Mouse (Mus musculus) CD4-positive helper T cell, adult 2 months (primary cell): ENCODE measurements around the gene Wdr61.

Source experiments
- DNase-seq: peaks from one replicate; pipeline ENCODE4 v3.0.0-alpha.2; 2012; ENCODE audit warnings: low read depth, missing footprints, low spot score

Wdr61 gene

DNA sequence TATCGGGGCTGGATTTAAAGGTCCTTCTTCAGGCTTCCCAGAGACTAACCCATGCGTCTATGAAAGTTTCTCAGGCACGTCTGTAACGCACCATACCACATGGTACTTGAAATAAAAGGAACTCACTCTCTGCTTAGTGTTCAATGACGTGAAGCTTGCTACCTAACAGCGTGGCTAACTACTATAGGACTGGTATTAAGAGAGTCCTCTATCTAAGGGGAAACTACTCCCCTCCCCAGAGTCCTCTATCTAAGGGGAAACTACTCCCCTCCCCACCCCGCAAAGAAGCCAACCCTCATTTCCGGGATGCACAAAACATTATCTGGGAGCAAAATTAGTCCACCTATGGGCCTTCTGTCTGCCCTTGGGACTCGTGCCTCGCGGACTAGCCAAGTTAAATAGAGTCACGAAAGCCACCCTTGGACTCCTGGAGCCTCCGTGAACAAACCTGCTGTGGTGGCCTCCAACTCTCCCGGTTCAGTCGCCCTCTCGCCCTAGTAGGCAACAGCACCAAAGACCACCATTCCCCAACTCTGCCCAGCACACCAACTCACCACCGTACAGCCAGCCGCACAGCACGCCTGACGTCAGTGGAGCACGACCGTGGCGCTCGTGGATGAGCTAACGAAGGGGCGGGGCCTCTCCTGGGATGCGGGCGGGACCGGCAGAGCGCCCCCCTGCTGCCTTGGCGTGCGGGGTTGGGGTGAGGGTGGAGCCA lies at the start of gene Wdr61:
Gene Wdr61, minus strand, starts transcription at position 599 of the 718 bp plus-strand sequence.
- DNase-seq = peak; percentile 97

DNA sequence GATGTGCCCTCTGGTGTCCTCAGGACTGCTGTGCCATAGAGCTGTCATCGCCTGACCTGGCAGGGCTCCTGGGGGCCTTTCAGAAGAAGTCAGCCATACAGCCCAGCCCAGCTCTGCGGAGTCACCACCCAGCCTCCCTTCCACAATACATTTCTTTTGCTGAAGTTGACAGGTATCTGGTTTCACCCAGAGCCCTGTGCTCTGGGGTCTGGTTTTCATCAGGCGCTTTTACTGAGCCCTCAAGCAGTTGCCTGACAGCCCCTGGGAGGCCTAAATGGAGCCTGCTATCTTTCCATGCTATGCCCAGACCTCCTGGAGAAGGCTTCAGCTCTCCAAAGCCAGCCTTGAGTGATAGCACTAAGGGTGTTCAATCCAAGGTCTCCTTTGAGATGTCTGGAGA lies 49.7 kb upstream of the Wdr61 start:
- DNase-seq = no peak

- no peak for DNase-seq
These were observed 48.2 kb upstream of the Wdr61 start for GRCm38 (mm10) chr9:54782504-54782903.

DNA sequence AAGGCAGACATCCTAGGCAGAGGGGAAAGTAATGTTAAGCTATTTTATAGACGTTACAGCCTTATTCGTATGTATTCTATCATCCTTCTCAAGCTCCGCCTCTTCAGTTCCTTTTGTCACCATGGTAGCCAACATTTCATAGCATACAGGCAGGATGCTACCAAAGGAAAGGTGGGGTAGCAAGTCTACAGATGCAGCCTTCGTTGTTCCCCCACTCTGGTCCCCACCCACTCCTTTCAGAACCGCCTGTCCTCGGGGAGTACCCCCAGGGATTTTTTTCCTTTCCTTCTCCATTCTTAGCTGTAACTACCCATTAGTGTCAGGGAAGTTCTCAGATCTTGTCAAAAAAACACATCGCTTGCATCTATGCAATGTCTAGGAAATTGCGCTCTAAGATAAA lies 45.0 kb upstream of the Wdr61 start:
- DNase-seq = no peak

DNA sequence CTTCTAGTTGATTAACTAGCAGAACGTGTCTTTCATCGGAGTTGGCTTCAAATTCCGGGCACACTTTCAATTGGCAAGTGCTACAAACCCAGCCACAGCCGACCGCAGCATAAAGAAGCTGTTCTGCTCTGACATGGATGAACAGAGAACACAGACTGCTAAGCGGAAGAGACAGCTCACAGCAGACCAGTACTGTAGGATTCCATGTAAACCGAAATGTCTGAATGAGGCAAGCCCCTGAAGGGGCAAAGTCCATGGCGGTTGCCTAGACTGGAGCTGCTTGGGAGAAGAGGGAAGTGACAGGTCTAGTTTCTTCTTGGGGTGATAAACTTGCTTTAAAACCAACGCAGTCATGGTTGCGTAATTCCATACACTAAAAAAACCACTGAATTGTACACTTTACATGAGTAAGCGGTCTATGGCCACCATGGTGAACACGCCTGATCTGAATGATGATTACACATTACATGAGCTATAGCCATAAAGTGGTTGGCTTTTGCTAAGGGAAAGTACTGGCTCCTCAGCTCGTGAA lies 42.2 kb upstream of the Wdr61 start:
- no peak for DNase-seq

GRCm38 (mm10) chr9:54770140-54770780 lies 35.9 kb upstream of the Wdr61 start:
- DNase-seq = no peak

- no peak for DNase-seq
These were observed 31.2 kb upstream of the Wdr61 start for GRCm38 (mm10) chr9:54765336-54766085.

GRCm38 (mm10) chr9:54764561-54765217 lies 30.4 kb upstream of the Wdr61 start, which contains the start of gene Crabp1:
Crabp1 (plus strand) TSS chr9:54764748.
- no peak for DNase-seq

DNA sequence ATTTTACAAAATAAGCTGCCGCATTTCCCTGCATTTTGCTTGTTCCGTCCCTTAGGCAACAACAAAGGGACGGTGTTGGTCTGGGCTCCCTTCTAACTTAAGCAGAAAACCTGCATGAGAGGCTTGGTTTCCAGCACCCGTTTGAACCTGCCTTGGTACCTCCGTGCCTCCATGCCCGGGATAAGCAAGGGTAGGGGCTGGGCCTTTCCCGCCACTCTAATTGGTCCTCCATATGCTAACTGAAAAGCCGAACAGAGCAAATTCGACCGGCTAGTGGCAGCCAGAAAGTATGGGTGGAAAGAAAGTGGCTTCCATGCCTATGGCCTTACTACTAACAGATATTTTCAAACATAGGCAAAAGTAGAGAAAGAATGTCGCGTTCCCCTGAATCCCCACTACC lies 29.8 kb upstream of the Wdr61 start:
- no peak for DNase-seq

DNA sequence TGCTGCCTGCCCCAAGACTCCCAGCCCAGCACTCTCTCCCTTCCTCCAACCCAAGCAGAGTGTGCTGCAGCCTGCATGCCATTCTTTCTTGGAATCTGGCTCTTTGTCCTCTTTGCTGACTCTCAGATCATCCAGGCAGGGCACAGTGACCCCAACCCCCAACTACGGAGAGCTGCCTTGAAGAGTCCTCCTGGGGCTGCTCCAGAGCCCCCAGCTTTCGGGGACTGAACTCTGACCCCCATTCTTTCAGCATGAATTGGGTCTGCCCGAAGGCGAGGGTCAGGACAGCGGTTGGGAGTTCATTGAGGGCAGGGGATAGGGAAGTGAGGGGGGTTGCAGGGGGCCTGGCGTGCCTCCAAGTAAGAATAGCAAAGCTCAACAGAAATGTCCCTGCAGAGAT lies 25.3 kb upstream of the Wdr61 start:
- DNase-seq = no peak

GRCm38 (mm10) chr9:54752944-54753295 lies 18.6 kb upstream of the Wdr61 start:
- DNase-seq = no peak

DNA sequence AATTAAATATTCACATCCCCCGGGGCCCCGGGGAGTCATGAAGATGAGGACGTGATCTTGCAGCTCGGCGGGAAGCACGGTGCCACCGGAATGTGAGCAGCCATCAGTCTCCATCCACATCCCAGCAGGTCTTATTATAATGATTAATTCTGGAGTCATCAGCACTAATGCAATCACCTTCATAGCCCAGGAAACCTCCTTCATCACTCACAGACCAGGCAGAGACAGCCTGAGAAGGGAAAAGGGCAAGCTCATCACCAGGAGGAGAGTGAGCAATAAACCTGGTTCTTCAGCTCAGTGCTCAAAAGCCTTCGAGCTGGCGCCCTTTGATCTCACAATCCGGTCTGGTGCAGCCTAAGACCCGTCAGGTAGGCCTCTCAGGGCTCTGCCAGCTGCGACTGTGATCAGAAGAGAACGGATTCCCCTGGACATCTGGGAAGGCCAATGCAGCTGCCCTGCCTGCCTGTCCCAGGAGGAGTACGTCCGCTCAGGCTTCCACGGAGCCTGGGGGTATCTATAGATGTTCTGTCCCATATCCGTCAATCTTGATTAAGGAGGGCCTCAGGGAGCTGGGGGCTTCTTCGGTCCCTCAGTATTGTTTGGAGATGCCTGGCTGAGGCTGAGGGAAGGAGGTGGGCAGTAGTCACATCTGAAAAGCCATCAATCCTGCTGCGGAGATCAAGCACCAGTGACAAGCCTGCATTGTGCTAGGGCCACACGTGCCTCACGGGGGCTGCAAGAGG lies 18.1 kb upstream of the Wdr61 start:
- DNase-seq = no peak

DNA sequence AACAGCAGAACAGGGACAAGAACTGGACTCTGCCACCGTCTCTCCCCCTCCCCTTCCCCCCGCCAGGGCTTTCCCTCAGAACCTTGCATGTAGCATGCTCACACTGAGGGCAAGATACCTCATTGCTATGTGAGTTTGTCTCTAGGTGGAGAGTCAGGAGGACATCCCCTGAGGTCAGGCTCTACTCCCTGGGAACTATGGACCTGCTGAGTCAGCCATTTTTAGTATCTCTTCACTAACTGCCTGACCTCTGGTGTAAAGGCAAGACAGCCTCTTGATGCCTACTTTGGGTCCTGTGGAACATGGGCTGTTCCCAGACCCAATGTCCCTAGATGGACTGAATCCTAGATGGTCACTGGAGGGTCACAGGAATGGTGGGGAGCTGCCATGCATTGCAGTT lies 17.4 kb upstream of the Wdr61 start:
- DNase-seq = no peak

DNA sequence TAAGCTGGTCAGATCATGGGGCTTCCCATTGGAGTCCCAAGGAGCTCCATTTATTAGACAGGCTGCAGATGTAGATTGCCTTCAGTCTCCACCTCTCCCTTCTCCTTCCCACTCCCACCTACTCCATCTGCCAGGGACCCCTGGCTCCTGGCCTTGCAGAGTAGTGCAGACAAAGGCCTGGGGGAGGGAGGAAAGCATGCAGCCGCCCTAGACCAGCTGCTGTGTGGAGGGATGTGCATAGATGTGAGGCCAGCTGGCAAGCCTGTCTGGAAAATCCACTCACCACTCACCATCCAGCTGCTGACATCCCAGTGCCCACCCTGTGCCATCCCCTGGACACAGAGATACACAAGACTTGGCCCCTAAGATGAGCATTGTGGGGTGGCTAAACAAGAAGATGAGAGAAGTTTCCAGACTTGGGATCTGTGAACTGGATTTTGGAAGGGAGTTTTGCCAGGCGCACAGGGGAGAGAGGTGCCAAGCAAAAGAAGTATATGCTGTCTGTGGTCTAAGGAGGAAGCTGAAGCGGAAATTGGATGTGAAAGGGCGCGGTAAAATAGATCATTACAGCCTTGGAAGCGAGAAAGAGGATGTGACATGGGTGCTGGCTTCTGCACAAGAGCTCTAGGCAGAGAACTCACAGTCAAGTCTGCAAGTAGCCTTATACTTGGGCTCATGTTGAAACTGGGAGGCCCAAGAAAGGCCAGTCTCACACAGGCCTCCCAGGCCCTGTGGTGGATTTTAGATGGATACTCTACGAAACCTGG lies 16.1 kb upstream of the Wdr61 start:
- DNase-seq = no peak

GRCm38 (mm10) chr9:54745740-54746370 lies 11.5 kb upstream of the Wdr61 start:
- no peak for DNase-seq

GRCm38 (mm10) chr9:54743891-54744290 lies 9.6 kb upstream of the Wdr61 start:
- DNase-seq = no peak

- no peak for DNase-seq
These were observed 4.1 kb upstream of the Wdr61 start for GRCm38 (mm10) chr9:54738376-54738775.

DNA sequence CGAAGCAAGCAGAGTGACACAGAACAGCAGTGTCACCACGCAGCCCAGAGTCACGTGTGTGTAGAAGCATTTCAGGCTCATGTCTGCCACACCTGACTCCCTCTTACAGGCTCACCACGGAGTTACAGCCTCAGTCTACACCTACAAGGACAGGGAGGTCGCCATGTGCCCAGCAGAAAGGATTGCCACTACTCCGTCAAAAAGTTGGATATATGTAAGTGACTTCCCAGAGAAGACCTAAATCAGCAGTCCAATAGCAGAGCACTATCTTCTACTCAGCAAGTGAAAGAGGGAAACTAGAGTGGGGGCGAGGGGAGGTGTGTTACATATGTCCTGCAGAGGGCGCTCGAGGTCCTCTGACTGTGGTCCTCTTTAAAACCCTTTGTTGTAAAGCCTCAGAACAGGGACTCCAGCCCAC lies 2.0 kb upstream of the Wdr61 start:
- peak; percentile 80 for DNase-seq

DNA sequence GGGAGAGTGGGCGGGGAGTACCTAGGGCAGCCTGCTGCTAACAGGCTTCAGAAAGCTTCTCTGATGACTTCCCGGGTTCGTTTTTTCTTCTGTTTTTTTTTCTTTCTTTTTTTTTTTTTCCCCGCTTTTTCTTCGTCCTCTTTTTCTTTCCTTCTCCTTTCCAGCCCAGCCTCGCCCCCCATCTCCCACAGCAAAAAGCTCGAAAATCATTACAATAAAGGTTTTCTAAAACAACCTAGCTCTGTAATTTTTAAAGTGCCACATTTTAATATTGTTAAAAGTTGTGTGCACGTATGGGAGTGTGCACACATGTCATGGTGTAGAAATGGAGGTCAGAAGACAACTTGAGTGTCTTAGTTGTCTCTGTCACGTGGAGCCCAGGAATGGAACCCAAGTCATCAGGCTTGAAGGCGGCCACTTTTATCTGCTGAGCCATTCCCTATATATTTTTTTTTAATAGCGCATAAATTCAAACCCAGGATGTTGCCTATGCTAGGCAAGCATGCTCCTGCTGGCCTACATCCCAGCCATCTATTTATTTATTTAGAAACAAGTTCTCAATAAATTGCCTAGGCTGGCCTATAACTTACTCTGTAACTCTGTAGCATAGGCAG lies 427 bp upstream of the Wdr61 start:
- DNase-seq = no peak

GRCm38 (mm10) chr9:54732122-54732521 lies 2.2 kb downstream of the Wdr61 start:
- peak; percentile 43 for DNase-seq
